Mouse (Mus musculus) spleen, adult 10 weeks (tissue): ENCODE results near the gene Lpar3. TPM values are rescaled to one million over a fixed set of nuclear protein-coding genes. Genes with fewer than 3 reads are reported as not detected.

Experiments used
- polyA plus RNA-seq: library from polyadenylated mRNA; stranded (reverse); fragments of 350-450 nt; fragmentation: Illumina TruSeq; extraction: RNeasy Lipid Tissue Mini Kit (QIAGEN cat#74804); gene quantifications from one replicate; pipeline ENCODE4 v1.2.3, GENCODE M21; 2015; ENCODE audit warnings: low replicate concordance; ENCODE audit not compliant: insufficient read depth

Lpar3 gene
- 0.93 TPM for polyA plus RNA-seq

GRCm38 (mm10) chr3:146220776-146221486 lies at the start of gene Lpar3:
TSS of gene Lpar3 (plus strand) at chr3:146220963.

Other genes starting within 250 kb of the Lpar3 start
- 1.0 TPM for gene Syde2, start 233.1 kb upstream of the Lpar3 start, polyA plus RNA-seq
- not detected for gene Wdr63, start 112.8 kb upstream of the Lpar3 start, polyA plus RNA-seq
- gene Mcoln3, start 103.5 kb upstream of the Lpar3 start, polyA plus RNA-seq: 15.9 TPM
- gene Mcoln2, start 71.1 kb upstream of the Lpar3 start, polyA plus RNA-seq: 47.5 TPM
- 4.7 TPM for gene Ssx2ip, start 183.7 kb downstream of the Lpar3 start, polyA plus RNA-seq
- gene Ctbs, start 228.8 kb downstream of the Lpar3 start, polyA plus RNA-seq: 12.0 TPM